Comparison of ENCODE assay signal across 11 mouse cellular contexts in genomic region chr17:66707684-66708083, GRCm38 (mm10).
DNase-seq lines count a peak whose midpoint lies in the region; ATAC-seq lines count a peak whose summit lies in the region.
"Had no signal": no experiment of that assay in that cellular context is flagged by ENCODE, and none has a peak within 500 bp of the region (broad histone marks: within the 10 kb centered on the region; RNA-seq: fewer than 3 reads in every experiment).

No protein-coding gene starts in this region.

- no peak overlapping the region for H3K4me3 ChIP-seq in hindbrain, embryonic 10.5 days
- no peak overlapping the region for H3K4me3 ChIP-seq in hindbrain, embryonic 16.5 days (ENCODE audit: low read length)
- H3K4me3 ChIP-seq in midbrain, embryonic 13.5 days (replicated peaks) = no peak overlapping the region
- no peak overlapping the region for H3K4me3 ChIP-seq in midbrain, embryonic 14.5 days (replicated peaks; ENCODE audit: low read depth, low read length)
- no peak overlapping the region for H3K4me3 ChIP-seq in liver, embryonic 15.5 days (replicated peaks)
- H3K4me3 ChIP-seq: layer of hippocampus, adult 2 months; limb, embryonic 12.5 days had no signal

- H3K9me3 ChIP-seq in hindbrain, embryonic 10.5 days = no peaks in the 10 kb centered on the region
- H3K9me3 ChIP-seq in hindbrain, embryonic 16.5 days (ENCODE audit: control insufficient read depth, low read length) = no peaks in the 10 kb centered on the region
- H3K9me3 ChIP-seq in midbrain, embryonic 13.5 days = no peaks in the 10 kb centered on the region
- H3K9me3 ChIP-seq in midbrain, embryonic 14.5 days (ENCODE audit: control insufficient read depth, low read length) = no peaks in the 10 kb centered on the region
- H3K9me3 ChIP-seq in liver, embryonic 15.5 days (replicated peaks) = no peaks in the 10 kb centered on the region
- H3K9me3 ChIP-seq: limb, embryonic 12.5 days had no signal

- DNase-seq in hindbrain, embryonic 10.5 days (ENCODE audit: low spot score) = no peak
- DNase-seq in midbrain, embryonic 14.5 days = no peak
- DNase-seq in yolk sac, embryonic 10.5 days (ENCODE audit: low spot score) = peak; percentile 80
- no peak for DNase-seq in frontal cortex, adult 2 months (ENCODE audit: extremely low spot score in 1 of 2, low spot score in 1 of 2)
- DNase-seq: cerebellum, postnatal 14 days had no signal

- no peak overlapping the region for H3K4me2 ChIP-seq in hindbrain, embryonic 16.5 days (ENCODE audit: low read length)
- H3K4me2 ChIP-seq in midbrain, embryonic 13.5 days (replicated peaks) = no peak overlapping the region
- no peak overlapping the region for H3K4me2 ChIP-seq in midbrain, embryonic 14.5 days (ENCODE audit: low read length)
- H3K4me2 ChIP-seq in liver, embryonic 15.5 days = no peak overlapping the region
- H3K4me2 ChIP-seq: limb, embryonic 12.5 days had no signal

- H3K4me1 ChIP-seq in hindbrain, embryonic 10.5 days (replicated peaks) = peaks cover 20% of the 10 kb centered on the region
- peaks cover 2% of the 10 kb centered on the region; the same call in 1 of the 2 replicates for H3K4me1 ChIP-seq in hindbrain, embryonic 16.5 days (ENCODE audit: control insufficient read depth, insufficient read depth, low read depth, low read length)
- peaks cover 15% of the 10 kb centered on the region for H3K4me1 ChIP-seq in midbrain, embryonic 13.5 days (replicated peaks)
- H3K4me1 ChIP-seq in midbrain, embryonic 14.5 days (ENCODE audit: control insufficient read depth, insufficient read depth, low read length) = peaks cover 4% of the 10 kb centered on the region; the same call in 1 of the 2 replicates
- no peaks in the 10 kb centered on the region; the same call in 1 of the 2 replicates for H3K4me1 ChIP-seq in liver, embryonic 15.5 days (replicated peaks)

- WGBS in hindbrain, embryonic 10.5 days = 76% methylated on average over 8 of the region's 8 CpGs
- 77% methylated on average over 8 of the region's 8 CpGs for WGBS in hindbrain, embryonic 16.5 days
- 44% methylated on average over 8 of the region's 8 CpGs for WGBS in midbrain, embryonic 13.5 days
- WGBS in midbrain, embryonic 14.5 days = 45% methylated on average over 8 of the region's 8 CpGs
- 25% methylated on average over 8 of the region's 8 CpGs for WGBS in liver, embryonic 15.5 days (ENCODE audit: insufficient replicate concordance)

- H3K27ac ChIP-seq in hindbrain, embryonic 10.5 days = peak overlapping the region; percentile 59; the same call in 1 of the 2 replicates
- no peak overlapping the region for H3K27ac ChIP-seq in hindbrain, embryonic 16.5 days (ENCODE audit: low read depth, low read length)
- no peak overlapping the region for H3K27ac ChIP-seq in midbrain, embryonic 13.5 days
- no peak overlapping the region for H3K27ac ChIP-seq in midbrain, embryonic 14.5 days (replicated peaks; ENCODE audit: low read depth, low read length)
- no peak overlapping the region for H3K27ac ChIP-seq in liver, embryonic 15.5 days (replicated peaks)
- H3K27ac ChIP-seq: layer of hippocampus, adult 2 months; limb, embryonic 12.5 days had no signal

- H3K9ac ChIP-seq in hindbrain, embryonic 16.5 days (ENCODE audit: low read depth, low read length) = no peak overlapping the region
- H3K9ac ChIP-seq in midbrain, embryonic 13.5 days (replicated peaks) = no peak overlapping the region
- H3K9ac ChIP-seq in midbrain, embryonic 14.5 days (replicated peaks; ENCODE audit: low read length) = no peak overlapping the region
- no peak overlapping the region for H3K9ac ChIP-seq in liver, embryonic 15.5 days
- H3K9ac ChIP-seq: limb, embryonic 12.5 days had no signal

- H3K36me3 ChIP-seq in hindbrain, embryonic 10.5 days = no peaks in the 10 kb centered on the region
- H3K36me3 ChIP-seq in hindbrain, embryonic 16.5 days (ENCODE audit: control insufficient read depth, insufficient read depth, low read length) = no peaks in the 10 kb centered on the region
- H3K36me3 ChIP-seq in midbrain, embryonic 13.5 days = no peaks in the 10 kb centered on the region
- H3K36me3 ChIP-seq in midbrain, embryonic 14.5 days (ENCODE audit: control insufficient read depth, insufficient read depth, low read length) = no peaks in the 10 kb centered on the region
- H3K36me3 ChIP-seq in liver, embryonic 15.5 days (replicated peaks) = no peaks in the 10 kb centered on the region
- H3K36me3 ChIP-seq: limb, embryonic 12.5 days had no signal

- H3K27me3 ChIP-seq in hindbrain, embryonic 10.5 days (ENCODE audit: insufficient read depth, poor library complexity, severe bottlenecking) = no peaks in the 10 kb centered on the region
- H3K27me3 ChIP-seq in hindbrain, embryonic 16.5 days (replicated peaks; ENCODE audit: control insufficient read depth, insufficient read depth, low read length) = no peaks in the 10 kb centered on the region
- H3K27me3 ChIP-seq in midbrain, embryonic 13.5 days = no peaks in the 10 kb centered on the region
- H3K27me3 ChIP-seq in midbrain, embryonic 14.5 days (ENCODE audit: control insufficient read depth, insufficient read depth, low read length) = no peaks in the 10 kb centered on the region
- no peaks in the 10 kb centered on the region for H3K27me3 ChIP-seq in liver, embryonic 15.5 days
- H3K27me3 ChIP-seq: limb, embryonic 12.5 days had no signal

- no peak for ATAC-seq in hindbrain, embryonic 16.5 days
- peak; percentile 11; the same call in 1 of the 2 replicates for ATAC-seq in midbrain, embryonic 13.5 days
- no peak for ATAC-seq in midbrain, embryonic 14.5 days (ENCODE audit: low FRiP score, low TSS enrichment)
- peak; percentile 49; the same call in 1 of the 2 replicates for ATAC-seq in liver, embryonic 15.5 days (ENCODE audit: insufficient read depth)
- ATAC-seq: forebrain, embryonic 14.5 days had no signal

Comparison
In these comparisons a context has a peak if more than half of its experiments do, and no peak if none do; other contexts are left out.
1. ATAC-seq: peak in midbrain, embryonic 13.5 days (single experiment) and liver, embryonic 15.5 days (single experiment); none in hindbrain, embryonic 16.5 days (single experiment) and midbrain, embryonic 14.5 days (single experiment).